Mouse (Mus musculus) erythroblast, embryonic 14.5 days (primary cell): ENCODE measurements around the gene Rnf208.

Experiments used
- GATA1 ChIP-seq: IDR thresholded peaks from 2 replicates; pipeline ENCODE4 v1.6.1; 2012; ENCODE audit warnings: low read length, inconsistent platforms, mixed read lengths
- TAL1 ChIP-seq: IDR thresholded peaks from 3 replicates; pipeline ENCODE4 v1.6.1; 2012; ENCODE audit warnings: low read length, inconsistent platforms, mixed read lengths

GRCm38 (mm10) chr2:25238106-25238505 is 3.9 kb upstream of the Rnf208 start:
- TF ChIP-seq GATA1 (no peak), TAL1 (no peak)
